Mouse (Mus musculus) skeletal muscle tissue, adult 2 months (tissue): ENCODE results near the gene Car5a.
A peak's percentile ranks its signal among the peaks of the same experiment; 100 is the strongest.

Experiments used
- DNase-seq: peaks from one replicate; pipeline ENCODE4 v3.0.0-alpha.2; 2012; ENCODE audit warnings: low read depth, low spot score

Car5a gene

GRCm38 (mm10) chr8:121955825-121956500, 11.3 kb upstream of the Car5a start:
- peak; percentile 78 for DNase-seq

- peak; percentile 71 for DNase-seq
Observed at GRCm38 (mm10) chr8:121954981-121955555, 10.4 kb upstream of the Car5a start.

- DNase-seq, result no peak
Observed at GRCm38 (mm10) chr8:121953821-121954545, 9.3 kb upstream of the Car5a start.

GRCm38 (mm10) chr8:121952800-121953199, 8.1 kb upstream of the Car5a start:
- DNase-seq, result no peak

GRCm38 (mm10) chr8:121952122-121952521, 7.4 kb upstream of the Car5a start:
- no peak for DNase-seq

GRCm38 (mm10) chr8:121951656-121952009, 6.9 kb upstream of the Car5a start:
- DNase-seq, result no peak

- peak; percentile 73 for DNase-seq
Observed at GRCm38 (mm10) chr8:121950749-121951655, 6.3 kb upstream of the Car5a start.

- peak; percentile 99 for DNase-seq
Observed at GRCm38 (mm10) chr8:121949941-121950748, 5.4 kb upstream of the Car5a start.

GRCm38 (mm10) chr8:121949222-121949800, 4.6 kb upstream of the Car5a start, which contains the start of gene Banp:
Banp (plus strand) TSS chr8:121949750.
- DNase-seq, result no peak

- no peak for DNase-seq
Observed at GRCm38 (mm10) chr8:121948321-121949145, 3.8 kb upstream of the Car5a start.

- peak; percentile 91 for DNase-seq
Observed at GRCm38 (mm10) chr8:121947753-121948141, 3.0 kb upstream of the Car5a start.

GRCm38 (mm10) chr8:121947047-121947752, 2.5 kb upstream of the Car5a start:
- DNase-seq, result no peak

- no peak for DNase-seq
Observed at GRCm38 (mm10) chr8:121946351-121946750, 1.6 kb upstream of the Car5a start.

- peak; percentile 91 for DNase-seq
Observed at GRCm38 (mm10) chr8:121943716-121944115, 988 bp downstream of the Car5a start.

- DNase-seq, result no peak
Observed at GRCm38 (mm10) chr8:121943057-121943540, 1.6 kb downstream of the Car5a start.

- no peak for DNase-seq
Observed at GRCm38 (mm10) chr8:121938732-121939131, 6.0 kb downstream of the Car5a start.

GRCm38 (mm10) chr8:121936391-121936790, 8.3 kb downstream of the Car5a start:
- DNase-seq, result peak; percentile 62

- no peak for DNase-seq
Observed at GRCm38 (mm10) chr8:121935341-121936294, 9.1 kb downstream of the Car5a start.
